Mouse (Mus musculus): ENCODE results near the gene Miga1.

DNA sequence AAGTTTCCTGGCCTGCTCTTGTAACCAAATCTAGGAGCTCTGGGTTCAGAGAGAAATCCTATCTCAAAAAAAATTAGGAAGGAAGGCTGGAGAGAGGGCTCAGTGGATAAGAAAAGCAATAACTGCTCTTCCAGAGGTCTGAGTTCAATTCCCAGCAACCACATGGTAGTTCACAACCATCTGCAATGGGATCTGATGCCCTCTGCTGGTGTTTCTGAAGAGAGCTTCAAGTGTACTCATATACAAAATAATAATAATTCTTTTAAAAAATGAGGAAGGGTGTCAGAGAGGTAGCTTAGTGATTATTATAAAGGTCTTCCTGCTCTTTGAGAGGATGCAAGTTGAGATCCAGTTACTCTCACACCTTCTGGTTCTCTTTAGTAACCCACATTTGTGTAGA lies 115.3 kb downstream of the Miga1 start:
- no peak for TF ChIP-seq CTCF (IDR thresholded peaks at IDR 0.05; ENCODE audit: borderline replicate concordance, extremely low read depth, insufficient read depth, insufficient read length)
- no peak for TF ChIP-seq POLR2A (IDR thresholded peaks at IDR 0.05; ENCODE audit: borderline replicate concordance, extremely low read depth, insufficient read depth, insufficient read length, poor library complexity, severe bottlenecking)

Measured in brain, embryonic 14.5 days (tissue).